ENCODE assay signal across 11 mouse cellular contexts in genomic region chr15:32020323-32021008, GRCm38 (mm10).
DNase-seq lines count a peak whose midpoint lies in the region; ATAC-seq and TF ChIP-seq lines count a peak whose summit lies in the region.
"Had no signal": no experiment of that assay in that cellular context is flagged by ENCODE, and none has a peak within 500 bp of the region (broad histone marks: within the 10 kb centered on the region; RNA-seq: fewer than 3 reads in every experiment).

No protein-coding gene starts in this region.

- peak overlapping the region; percentile 44 for H3K4me2 ChIP-seq in kidney, embryonic 15.5 days
- peak overlapping the region; percentile 57 for H3K4me2 ChIP-seq in myocyte (ENCODE audit: low read depth)

- no peaks in the 10 kb centered on the region for H3K27me3 ChIP-seq in kidney, embryonic 15.5 days
- H3K27me3 ChIP-seq in myocyte (ENCODE audit: control insufficient read depth, insufficient read depth, insufficient read length) = no peaks in the 10 kb centered on the region

- peak overlapping the region; percentile 68 for H3K27ac ChIP-seq in kidney, embryonic 15.5 days
- H3K27ac ChIP-seq: left cerebral cortex, adult 2 months had no signal

- ATAC-seq in kidney, embryonic 15.5 days (replicated peaks; ENCODE audit: low FRiP score) = peak; percentile 91

- WGBS in lung, adult 2 months = 31% methylated on average over 6 of the region's 6 CpGs
- 24% methylated on average over 6 of the region's 6 CpGs for WGBS in kidney, embryonic 15.5 days

- TF ChIP-seq CTCF in lung, adult 2 months (IDR thresholded peaks at IDR 0.05; ENCODE audit: insufficient read depth, low read length) = no peak

- H3K4me1 ChIP-seq in lung, adult 2 months (ENCODE audit: control insufficient read depth, insufficient read depth, low read length) = peaks cover 3% of the 10 kb centered on the region; the same call in 1 of the 2 replicates
- peaks cover 14% of the 10 kb centered on the region; the same call in 1 of the 2 replicates for H3K4me1 ChIP-seq in kidney, embryonic 15.5 days

- H3K4me3 ChIP-seq in lung, adult 2 months (replicated peaks; ENCODE audit: extremely low read depth, low read depth, low read length) = peak overlapping the region; percentile 45
- H3K4me3 ChIP-seq in kidney, embryonic 15.5 days (replicated peaks) = no peak overlapping the region
- H3K4me3 ChIP-seq in myocyte = no peak overlapping the region
- H3K4me3 ChIP-seq: left cerebral cortex, adult 2 months had no signal

- H3K36me3 ChIP-seq in kidney, embryonic 15.5 days = no peaks in the 10 kb centered on the region
- H3K36me3 ChIP-seq in myocyte (ENCODE audit: control insufficient read depth, insufficient read depth) = no peaks in the 10 kb centered on the region

- no peak for TF ChIP-seq POLR2A in lung, adult 2 months (IDR thresholded peaks at IDR 0.05; ENCODE audit: borderline replicate concordance, extremely low read depth, low read depth, low read length)
- TF ChIP-seq POLR2A in myocyte (IDR thresholded peaks at IDR 0.05; ENCODE audit: insufficient read length, low read depth) = no peak

- H3K79me2 ChIP-seq in myocyte (ENCODE audit: control insufficient read depth, insufficient read depth) = no peaks in the 10 kb centered on the region

- no peak for DNase-seq in lung, adult 2 months
- DNase-seq in lung, postnatal 14 days = no peak
- DNase-seq in embryo, embryonic 10.5 days (ENCODE audit: low spot score) = peak; percentile 50
- DNase-seq in testis, postnatal 14 days (ENCODE audit: low spot score) = no peak
- no peak for DNase-seq in cerebellum, adult 11-12 months
- DNase-seq in layer of hippocampus, adult 11-12 months (ENCODE audit: low spot score) = no peak
- DNase-seq: cerebellum, postnatal 36 days; heart, postnatal 14 days had no signal

- no peak overlapping the region for H3K9ac ChIP-seq in kidney, embryonic 15.5 days

- no peak overlapping the region for H3ac ChIP-seq in myocyte (ENCODE audit: control insufficient read depth, insufficient read length)

- no peaks in the 10 kb centered on the region for H3K9me3 ChIP-seq in kidney, embryonic 15.5 days (replicated peaks)

TF ChIP-seq in myocyte, 11 proteins besides CTCF, POLR2A, EP300 and RAD21:
- TF ChIP-seq USF1 (IDR thresholded peaks at IDR 0.05; ENCODE audit: low read depth) (no peak), MYOD1 (IDR thresholded peaks at IDR 0.05; ENCODE audit: control insufficient read depth in 1 of 3, insufficient read length in 2 of 3, low read depth in 2 of 3) (no peak), MAX (IDR thresholded peaks at IDR 0.05; ENCODE audit: low read depth) (no peak), CEBPB (IDR thresholded peaks at IDR 0.05; ENCODE audit: insufficient read depth, poor library complexity, severe bottlenecking) (no peak), TCF3 (IDR thresholded peaks at IDR 0.05; ENCODE audit: insufficient read length, low read depth) (no peak), SRF (IDR thresholded peaks at IDR 0.05; ENCODE audit: control insufficient read depth, insufficient read length, low read depth) (no peak), POLR2AphosphoS2 (IDR thresholded peaks at IDR 0.05; ENCODE audit: insufficient read length, low read depth) (no peak), E2F4 (IDR thresholded peaks at IDR 0.05; ENCODE audit: insufficient read depth) (no peak), MYOG (IDR thresholded peaks at IDR 0.05; ENCODE audit: control insufficient read depth in 1 of 3, insufficient read depth in 1 of 3, insufficient read length in 2 of 3, low read depth in 2 of 3) (no peak), REST (IDR thresholded peaks at IDR 0.05; ENCODE audit: insufficient read depth, insufficient read length) (no peak), TCF12 (IDR thresholded peaks at IDR 0.05; ENCODE audit: insufficient read depth, poor library complexity, severe bottlenecking) (no peak)
